Mouse (Mus musculus) midbrain, postnatal 0 days (tissue): Measurements from ENCODE around the gene Tmem190. TPM values are rescaled to one million over a fixed set of nuclear protein-coding genes. Genes with fewer than 3 reads are reported as not detected.
A peak's percentile ranks its signal among the peaks of the same experiment; 100 is the strongest.
"Not testable (repeated sequence)": the region's sequence is repeated elsewhere in the genome, so short reads cannot be mapped to it uniquely, and the experiment has no call there.

ENCODE experiments used
- ATAC-seq: fragments of 200-750 bp; cut with Nextera tagmentation; 2 replicates; pipeline ENCODE4 v1.8.0; 2017; ENCODE audit warnings: moderate number of reproducible peaks, mild to moderate bottlenecking, moderate TSS enrichment, moderate library complexity; ENCODE audit not compliant: low FRiP score
- DNase-seq: peaks from one replicate; pipeline ENCODE4 v3.0.0-alpha.2; 2015; ENCODE audit warnings: low spot score
- H3K27ac ChIP-seq: fragments of 300-500 bp; sonication (generic); 2 replicates; pipeline ENCODE4 v1.5.1; 2014; ENCODE audit warnings: low read depth, mild to moderate bottlenecking, low read length, mixed read lengths
- H3K27me3 ChIP-seq: fragments of 300-500 bp; sonication (generic); 2 replicates; pipeline ENCODE4 v1.6.1; 2014; ENCODE audit warnings: low read length, control low read depth, mixed read lengths; ENCODE audit not compliant: insufficient read depth
- H3K36me3 ChIP-seq: fragments of 300-500 bp; sonication (generic); 2 replicates; pipeline ENCODE4 v1.6.1; 2014; ENCODE audit warnings: low read length, control low read depth, mixed read lengths; ENCODE audit not compliant: insufficient read depth
- H3K4me1 ChIP-seq: fragments of 300-500 bp; sonication (generic); 2 replicates; pipeline ENCODE4 v1.6.1; 2014; ENCODE audit warnings: mild to moderate bottlenecking, control low read depth, antibody characterized with exemption, low read length, mixed read lengths; ENCODE audit not compliant: insufficient read depth
- H3K4me2 ChIP-seq: fragments of 300-500 bp; sonication (generic); 2 replicates; pipeline ENCODE4 v1.6.1; 2014; ENCODE audit warnings: low read depth, mild to moderate bottlenecking, low read length, mixed read lengths; ENCODE audit not compliant: poor library complexity, severe bottlenecking
- H3K4me3 ChIP-seq: fragments of 300-500 bp; sonication (generic); 2 replicates; pipeline ENCODE4 v1.5.1; 2014; ENCODE audit warnings: low read depth, mild to moderate bottlenecking, low read length, moderate library complexity
- H3K9ac ChIP-seq: fragments of 300-500 bp; sonication (generic); replicated peaks from 2 replicates; pipeline ENCODE4 v1.6.1; 2014; ENCODE audit warnings: mild to moderate bottlenecking, low read length, moderate library complexity, mixed read lengths; ENCODE audit not compliant: poor library complexity, severe bottlenecking
- H3K9me3 ChIP-seq: fragments of 300-500 bp; sonication (generic); 2 replicates; pipeline ENCODE4 v1.6.1; 2016; ENCODE audit warnings: low read length, control low read depth
- CTCF ChIP-seq: IDR thresholded peaks from 2 replicates; pipeline ENCODE4 v1.5.1; 2016; ENCODE audit warnings: antibody characterized with exemption, mild to moderate bottlenecking
- WGBS: fragments of 180-500 bp; shearing (Covaris S2); extraction: QIAGEN DNeasy Blood & Tissue Kit; methylation state at CpG from one replicate; pipeline ENCODE4 v1.1.7; 2014; 5-methylcytosine and 5-hydroxymethylcytosine counted together
- polyA plus RNA-seq: library from polyadenylated mRNA; unstranded; fragments of >200 nt; fragmentation: Nextera tagmentation; extraction: Ambion mirVana; gene quantifications from 2 replicates; pipeline ENCODE4 v1.2.1, GENCODE M21; 2015
- total RNA-seq: library from RNA; depleted of rRNA; stranded (reverse); fragments of >200 nt; gene quantifications from 2 replicates; pipeline ENCODE4 v1.2.3, GENCODE M21; 2014

Tmem190 gene
- total and polyA plus RNA-seq, 2 experiments from 2014 or later, result 0.39 TPM; not detected in 1

- Histone ChIP-seq H3K4me1 (no peaks in the 10 kb centered on the region; the same call in 1 of the 2 replicates), H3K27ac (no peak overlapping the region), H3K4me3 (no peak overlapping the region), H3K9ac (no peak overlapping the region), H3K4me2 (no peak overlapping the region), H3K27me3 (no peaks in the 10 kb centered on the region), H3K36me3 (peaks cover 15% of the 10 kb centered on the region; the same call in 1 of the 2 replicates), H3K9me3 (no peaks in the 10 kb centered on the region)
- WGBS, result 70% methylated on average over 7 of the region's 7 CpGs
- TF ChIP-seq CTCF, result peak; percentile 88
- DNase-seq, result peak; percentile 68
- no peak for ATAC-seq
These were observed 13.2 kb downstream of the Tmem190 start for GRCm38 (mm10) chr7:4795767-4796433.

- Histone ChIP-seq H3K36me3 (peaks cover 10% of the 10 kb centered on the region; the same call in 1 of the 2 replicates), H3K4me2 (no peak overlapping the region), H3K4me3 (no peak overlapping the region), H3K27ac (no peak overlapping the region), H3K4me1 (no peaks in the 10 kb centered on the region), H3K9ac (no peak overlapping the region), H3K9me3 (no peaks in the 10 kb centered on the region), H3K27me3 (no peaks in the 10 kb centered on the region)
- ATAC-seq (no peak), DNase-seq (no peak)
- no peak for TF ChIP-seq CTCF
These were observed 19.5 kb downstream of the Tmem190 start for GRCm38 (mm10) chr7:4802247-4802646.

GRCm38 (mm10) chr7:4806716-4807115 is 24.0 kb downstream of the Tmem190 start:
- Histone ChIP-seq H3K27ac (no peak overlapping the region), H3K4me1 (0 out of 2 replicates have a peak, but pooled peaks cover 3% of the 10 kb centered on the region), H3K4me2 (no peak overlapping the region), H3K9ac (no peak overlapping the region), H3K9me3 (no peaks in the 10 kb centered on the region), H3K27me3 (no peaks in the 10 kb centered on the region), H3K4me3 (no peak overlapping the region), H3K36me3 (peaks cover 15% of the 10 kb centered on the region; the same call in 1 of the 2 replicates)
- DNase-seq (peak; percentile 69), ATAC-seq (peak; percentile 13; the same call in 1 of the 2 replicates)
- peak; percentile 78 for TF ChIP-seq CTCF
- 92% methylated on average over 7 of the region's 7 CpGs for WGBS

GRCm38 (mm10) chr7:4811131-4811530 is 28.4 kb downstream of the Tmem190 start:
- WGBS, result 37% methylated on average over 10 of the region's 10 CpGs
- ATAC-seq, H3K4me1 ChIP-seq: not testable (repeated sequence)

GRCm38 (mm10) chr7:4811842-4812302 is 29.1 kb downstream of the Tmem190 start:
- peaks cover 8% of the 10 kb centered on the region; the same call in 1 of the 2 replicates for H3K4me1 ChIP-seq
- peak overlapping the region; percentile 73 for H3K4me2 ChIP-seq
- H3K4me3 ChIP-seq, result peak overlapping the region; percentile 94
- ATAC-seq (no peak), DNase-seq (no peak)
- peaks cover 9% of the 10 kb centered on the region; the same call in 1 of the 2 replicates for H3K36me3 ChIP-seq
- H3K27ac ChIP-seq, result peak overlapping the region; percentile 91
- no peaks in the 10 kb centered on the region for H3K27me3 ChIP-seq
- peak overlapping the region; percentile 91 for H3K9ac ChIP-seq
- TF ChIP-seq CTCF, result no peak
- 1% methylated on average over 22 of the region's 36 CpGs for WGBS
- H3K9me3 ChIP-seq, result no peaks in the 10 kb centered on the region

More at GRCm38 (mm10) chr7:4811131-4811530, 28.4 kb downstream of the Tmem190 start:
- Histone ChIP-seq H3K4me2 (peak overlapping the region; percentile 73), H3K4me3 (peak overlapping the region; percentile 94), H3K36me3 (peaks cover 15% of the 10 kb centered on the region; the same call in 1 of the 2 replicates), H3K9ac (peak overlapping the region; percentile 91)
- H3K27me3 ChIP-seq, H3K27ac ChIP-seq, DNase-seq, H3K9me3 ChIP-seq: not testable (repeated sequence)
